Mouse (Mus musculus) cerebellum, adult 11-12 months (tissue): ENCODE results near the gene Tmem121.
"Not testable (repeated sequence)": the region's sequence is repeated elsewhere in the genome, so short reads cannot be mapped to it uniquely, and the experiment has no call there.

Experiments used
- DNase-seq: peaks from one replicate; pipeline ENCODE4 v3.0.0; 2022

The Tmem121 gene

GRCm38 (mm10) chr12:113222121-113222636 lies 36.4 kb downstream of the Tmem121 start:
- peak; percentile 68 for DNase-seq

- DNase-seq, result no peak
Observed at GRCm38 (mm10) chr12:113222748-113223147, 37.0 kb downstream of the Tmem121 start.

GRCm38 (mm10) chr12:113224206-113224605 lies 38.5 kb downstream of the Tmem121 start:
- DNase-seq, result no peak

- no peak for DNase-seq
Observed at GRCm38 (mm10) chr12:113224687-113225091, 39.0 kb downstream of the Tmem121 start.

GRCm38 (mm10) chr12:113227970-113228593 lies 42.4 kb downstream of the Tmem121 start:
- DNase-seq, result no peak

GRCm38 (mm10) chr12:113230741-113231140 lies 45.0 kb downstream of the Tmem121 start:
- no peak for DNase-seq

GRCm38 (mm10) chr12:113231551-113232263 lies 46.0 kb downstream of the Tmem121 start:
- not testable (repeated sequence) for DNase-seq

GRCm38 (mm10) chr12:113232264-113232750 lies 46.6 kb downstream of the Tmem121 start:
- not testable (repeated sequence) for DNase-seq
